Mouse (Mus musculus) spleen, adult 18-20 months (tissue): Measurements from ENCODE around the gene Fam120a.

Experiments
- DNase-seq, 2 experiments: peaks; one replicate each; pipeline ENCODE4 v3.0.0; 2022; ENCODE audit warnings: mixed read lengths in 2 of 2

Gene Fam120a

GRCm38 (mm10) chr13:48965559-48966525, 2.0 kb downstream of the Fam120a start:
- peak; percentile 41 to 49 for DNase-seq

DNA sequence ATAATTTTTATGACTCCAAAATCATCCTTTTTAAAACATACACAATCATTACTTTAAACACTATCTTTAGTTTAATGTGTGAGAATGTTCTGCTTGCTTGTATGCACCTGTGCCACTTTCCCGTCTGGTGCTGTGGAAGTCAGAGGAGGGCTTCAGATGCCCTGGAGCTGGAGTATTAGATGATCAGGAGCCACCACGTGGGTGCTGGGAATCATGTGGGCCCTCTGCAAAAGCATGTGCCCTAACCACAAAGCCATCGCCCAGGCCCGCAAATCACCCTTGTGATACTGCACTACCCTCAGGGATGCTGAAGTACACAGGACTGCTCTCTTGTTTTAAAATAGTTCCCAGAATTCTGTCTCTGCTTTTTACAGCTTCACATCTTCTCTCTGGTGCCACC, 3.0 kb downstream of the Fam120a start:
- DNase-seq = no peak

DNA sequence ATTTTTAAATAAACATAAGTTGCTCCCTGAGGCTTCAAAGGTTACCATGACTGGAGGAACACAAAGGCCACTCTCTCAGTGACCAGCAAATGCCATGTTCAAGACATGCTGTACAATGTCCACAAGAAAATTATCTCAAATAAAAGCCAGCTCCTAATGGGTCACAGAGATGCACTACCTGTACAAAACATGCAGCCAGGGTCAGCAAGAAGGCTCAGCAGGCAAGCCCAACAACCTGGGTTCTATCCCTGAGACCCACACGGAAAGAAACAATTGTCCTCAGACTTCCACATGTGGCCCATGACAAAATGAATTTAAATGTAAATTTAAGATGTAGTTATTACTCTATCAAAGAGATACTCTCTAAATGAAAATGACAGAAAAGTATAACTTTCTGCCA, 4.7 kb downstream of the Fam120a start:
- no peak for DNase-seq

GRCm38 (mm10) chr13:48962519-48962918, 5.3 kb downstream of the Fam120a start:
- DNase-seq = no peak

DNA sequence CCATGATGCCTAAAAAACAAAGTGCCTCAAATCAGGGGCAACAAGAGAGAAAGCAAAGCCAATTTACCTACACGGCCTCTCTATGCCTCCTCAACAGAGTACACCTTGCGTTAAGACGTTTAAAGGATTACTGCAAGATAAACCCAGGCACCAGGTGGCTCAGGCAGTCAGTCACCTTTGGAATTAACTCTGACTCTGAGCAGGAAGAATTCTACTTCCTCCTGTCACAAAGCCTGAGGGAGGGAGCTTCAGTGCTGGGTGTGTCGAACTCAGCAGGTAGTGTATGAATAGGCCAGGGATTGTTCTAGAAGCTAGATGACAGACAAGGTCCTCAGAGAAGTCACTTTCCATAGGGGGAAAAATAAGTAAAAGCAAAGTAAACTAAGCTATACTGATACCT, 9.2 kb downstream of the Fam120a start:
- no peak for DNase-seq

- no peak for DNase-seq
Measured at GRCm38 (mm10) chr13:48954825-48955224, 13.0 kb downstream of the Fam120a start.

GRCm38 (mm10) chr13:48950600-48951241, 17.1 kb downstream of the Fam120a start:
- DNase-seq = no peak

GRCm38 (mm10) chr13:48948951-48949350, 18.9 kb downstream of the Fam120a start:
- DNase-seq = no peak

DNA sequence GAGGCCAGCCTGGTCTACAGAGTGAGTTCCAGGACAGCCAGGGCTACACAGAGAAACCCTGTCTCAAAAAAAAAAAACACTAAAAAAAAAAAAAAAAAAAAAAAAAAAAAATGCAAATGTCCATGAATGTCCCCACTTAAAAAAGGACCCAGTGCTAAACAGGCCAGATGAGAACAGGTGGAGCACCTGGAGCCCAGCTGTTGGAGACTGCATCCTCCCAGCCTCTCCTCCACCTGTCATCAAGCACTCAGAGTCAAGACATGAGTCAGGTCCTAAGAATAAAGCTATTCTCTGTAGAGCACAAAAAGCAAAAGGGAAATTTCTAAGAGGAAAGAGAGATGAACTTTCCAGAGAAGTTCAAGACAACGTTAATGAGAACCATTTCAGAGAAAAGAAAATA, 23.2 kb downstream of the Fam120a start:
- no peak for DNase-seq

DNA sequence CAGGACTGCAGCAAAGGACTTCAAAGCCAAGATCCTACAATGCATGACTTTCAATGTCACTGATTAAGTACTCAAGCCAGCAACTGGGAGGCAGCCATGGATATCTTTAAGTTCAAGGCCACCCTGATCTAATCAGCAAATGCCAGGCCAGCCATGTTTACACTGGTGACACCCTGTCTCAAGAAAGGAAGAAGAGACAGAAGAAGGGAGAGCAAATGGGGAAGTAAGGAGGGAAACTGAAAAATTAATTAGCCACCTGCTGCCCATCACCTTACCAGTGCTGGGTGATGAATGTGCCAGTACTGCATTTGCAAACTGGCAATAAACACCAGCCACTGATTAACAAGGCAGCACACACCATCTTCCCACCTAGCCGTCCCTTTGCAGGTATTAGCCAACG, 25.3 kb downstream of the Fam120a start:
- DNase-seq = no peak

GRCm38 (mm10) chr13:48941773-48942172, 26.0 kb downstream of the Fam120a start:
- no peak for DNase-seq

- no peak for DNase-seq
Measured at GRCm38 (mm10) chr13:48934597-48934996, 33.2 kb downstream of the Fam120a start.

GRCm38 (mm10) chr13:48932692-48933091, 35.1 kb downstream of the Fam120a start:
- DNase-seq = no peak

GRCm38 (mm10) chr13:48931687-48932086, 36.1 kb downstream of the Fam120a start:
- no peak for DNase-seq

DNA sequence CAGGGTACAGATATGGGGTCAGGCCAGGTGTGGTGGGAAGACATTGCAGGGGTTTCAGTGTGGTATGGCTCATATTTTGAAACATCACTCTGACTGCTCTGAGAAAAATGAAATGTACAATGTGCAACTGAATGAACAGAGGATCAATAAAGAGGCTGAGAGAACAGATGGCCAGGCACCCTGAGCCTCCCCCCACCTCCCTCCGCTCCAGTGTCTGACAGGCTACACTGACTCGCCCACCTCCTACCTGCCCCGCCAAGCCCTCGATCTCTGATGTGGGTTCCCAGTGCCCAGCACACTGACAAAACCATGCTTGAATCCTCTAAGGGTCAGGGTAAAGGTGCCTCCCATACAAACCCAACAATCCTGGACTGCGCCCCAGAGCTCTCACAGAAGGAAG, 36.6 kb downstream of the Fam120a start:
- no peak for DNase-seq

DNA sequence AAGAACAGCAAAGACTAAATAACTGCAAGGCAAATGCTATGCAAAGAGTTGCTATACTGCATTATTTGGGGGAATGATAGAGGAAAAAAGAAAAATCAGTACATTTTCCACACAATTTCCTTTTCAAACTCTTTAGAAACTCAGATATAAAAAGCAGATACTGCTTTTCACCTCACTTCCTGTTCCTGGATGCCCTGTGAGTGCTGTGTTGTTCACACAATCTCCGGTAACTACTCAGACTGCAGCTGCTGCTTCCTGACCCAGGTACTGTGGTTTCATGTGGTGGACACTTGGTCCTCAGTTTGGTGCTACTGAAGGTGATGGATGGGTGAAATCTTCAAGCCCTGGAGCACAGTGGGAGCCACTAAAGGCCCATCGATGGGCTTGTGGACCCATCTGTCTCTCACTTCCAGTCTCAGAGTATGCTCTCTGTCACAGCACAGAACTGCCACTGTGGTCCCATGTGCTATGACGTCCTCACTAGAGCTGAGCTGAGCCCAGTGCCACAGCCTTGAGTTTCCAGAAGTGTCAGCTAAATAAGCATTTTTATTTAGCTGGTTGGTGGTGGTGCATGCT, 38.2 kb downstream of the Fam120a start:
- DNase-seq = peak in 1 of 2 experiments; percentile 18

DNA sequence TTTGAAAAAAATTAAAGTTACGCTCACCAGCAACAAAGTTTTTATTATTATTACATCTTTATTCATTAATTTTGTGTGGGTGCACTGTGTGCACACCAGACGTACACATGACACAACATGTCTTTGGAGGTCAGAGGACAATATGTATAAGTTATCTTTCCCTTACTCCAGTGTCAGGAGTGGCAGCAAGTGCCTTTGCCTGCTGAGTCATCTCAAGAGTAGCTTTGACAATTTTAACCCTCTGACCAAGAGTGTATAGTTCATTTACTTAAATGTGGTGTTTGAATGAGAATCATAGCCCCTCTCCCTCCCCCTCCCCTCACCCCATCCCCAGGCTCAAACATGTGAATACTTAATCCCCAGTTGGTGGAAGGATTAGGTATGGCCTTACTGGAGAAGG, 40.2 kb downstream of the Fam120a start:
- DNase-seq = no peak

GRCm38 (mm10) chr13:48922712-48923111, 45.1 kb downstream of the Fam120a start:
- DNase-seq = no peak

GRCm38 (mm10) chr13:48921256-48921655, 46.6 kb downstream of the Fam120a start:
- DNase-seq = no peak

GRCm38 (mm10) chr13:48919756-48920415, 47.9 kb downstream of the Fam120a start:
- no peak for DNase-seq

DNA sequence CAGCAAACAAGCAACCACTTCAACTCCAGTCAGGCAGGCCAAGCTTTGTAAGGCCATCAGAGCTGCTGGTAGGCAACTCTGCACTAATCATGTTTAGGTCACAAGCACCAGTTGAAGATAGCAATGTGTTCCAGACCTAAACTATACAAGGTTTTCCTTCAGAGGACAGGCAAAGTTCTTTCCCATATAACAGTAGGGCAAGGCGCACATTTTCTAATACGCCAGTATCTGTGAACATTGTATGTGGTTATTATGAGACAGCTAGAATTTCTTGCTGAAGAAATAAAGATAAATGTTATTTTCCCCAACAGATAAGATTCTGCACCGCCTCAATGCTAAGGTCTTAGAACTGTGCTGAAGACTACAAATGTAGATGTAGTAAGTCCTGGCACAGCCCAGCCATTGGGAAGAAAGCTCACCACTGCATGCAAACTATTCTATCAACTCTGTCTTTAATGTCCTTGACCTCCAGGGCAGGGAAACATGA, 50.7 kb downstream of the Fam120a start:
- no peak for DNase-seq

- DNase-seq = no peak
Measured at GRCm38 (mm10) chr13:48913680-48914079, 54.1 kb downstream of the Fam120a start.

GRCm38 (mm10) chr13:48913141-48913540, 54.7 kb downstream of the Fam120a start:
- DNase-seq = no peak
